ENCODE assay signal across 10 mouse cellular contexts in the genomic region with DNA sequence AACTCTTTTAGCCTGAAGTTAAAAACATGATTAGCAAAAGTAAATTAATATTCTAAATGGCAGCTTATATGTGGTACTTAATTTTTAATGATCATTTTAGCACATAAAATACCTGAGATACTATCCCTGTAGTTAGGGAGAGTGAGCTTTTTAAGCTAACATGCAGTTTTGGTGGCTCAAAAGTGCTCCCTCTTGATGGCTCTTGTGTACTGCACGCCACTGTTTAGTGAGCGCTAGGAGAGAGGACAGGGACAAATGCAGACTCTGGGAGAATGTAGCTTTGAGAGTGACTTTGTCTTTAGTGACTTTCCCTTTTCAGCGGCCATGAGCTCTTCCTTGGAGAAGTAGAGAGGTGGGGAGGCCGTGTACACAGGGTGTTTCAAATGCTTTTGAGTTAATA.
DNase-seq lines count a peak whose midpoint lies in the region; ATAC-seq and TF ChIP-seq lines count a peak whose summit lies in the region.
"Had no signal": no experiment of that assay in that cellular context is flagged by ENCODE, and none has a peak within 500 bp of the region (broad histone marks: within the 10 kb centered on the region; RNA-seq: fewer than 3 reads in every experiment).

No protein-coding gene starts in this region.

- no peaks in the 10 kb centered on the region for H3K9me3 ChIP-seq in stomach, postnatal 0 days (ENCODE audit: control insufficient read depth, low read length)
- H3K9me3 ChIP-seq: stomach, embryonic 15.5 days had no signal

- DNase-seq in heart, postnatal 10 days = peak; percentile 29 to 34
- DNase-seq in heart, postnatal 36 days = no peak
- peak; percentile 12 for DNase-seq in Muller cell, postnatal 12 days (ENCODE audit: inconsistent ontology term)
- peak; percentile 11 to 32 for DNase-seq in cerebellum, postnatal 25 days
- DNase-seq in left cerebral cortex, adult 2 months (ENCODE audit: extremely low spot score in 1 of 2, low spot score in 2 of 2) = peak; percentile 24 to 40
- DNase-seq in stomach, postnatal 0 days (ENCODE audit: low spot score) = no peak
- DNase-seq in thymus, postnatal 25 days = no peak
- no peak for DNase-seq in testis, postnatal 14 days (ENCODE audit: low spot score)

- TF ChIP-seq CTCF in left cerebral cortex, adult 2 months (IDR thresholded peaks at IDR 0.05) = peak; percentile 77
- TF ChIP-seq CTCF in stomach, postnatal 0 days (IDR thresholded peaks at IDR 0.05; ENCODE audit: low read depth) = peak; percentile 75

- H3K4me3 ChIP-seq in left cerebral cortex, adult 2 months = no peak overlapping the region
- H3K4me3 ChIP-seq in stomach, postnatal 0 days (ENCODE audit: low read depth, low read length) = no peak overlapping the region
- H3K4me3 ChIP-seq: stomach, embryonic 15.5 days had no signal

- H3K4me2 ChIP-seq in stomach, postnatal 0 days (replicated peaks; ENCODE audit: low read depth) = no peak overlapping the region
- H3K4me2 ChIP-seq: stomach, embryonic 15.5 days had no signal

- TF ChIP-seq EP300 in stomach, postnatal 0 days (optimal IDR thresholded peaks at IDR 0.05) = no peak

- H3K27ac ChIP-seq in left cerebral cortex, adult 2 months = no peak overlapping the region
- H3K27ac ChIP-seq in stomach, postnatal 0 days (replicated peaks) = no peak overlapping the region
- H3K27ac ChIP-seq: liver, embryonic 14.5 days; stomach, embryonic 15.5 days had no signal

- 46% methylated on average over 4 of the region's 4 CpGs for WGBS in stomach, postnatal 0 days

- H3K36me3 ChIP-seq in stomach, postnatal 0 days (ENCODE audit: control insufficient read depth, insufficient read depth, low read length) = no peaks in the 10 kb centered on the region
- H3K36me3 ChIP-seq: stomach, embryonic 15.5 days had no signal

- H3K27me3 ChIP-seq in stomach, postnatal 0 days (ENCODE audit: control insufficient read depth, insufficient read depth, low read length) = no peaks in the 10 kb centered on the region
- H3K27me3 ChIP-seq: stomach, embryonic 15.5 days had no signal

- H3K9ac ChIP-seq in stomach, postnatal 0 days (ENCODE audit: low read length) = no peak overlapping the region
- H3K9ac ChIP-seq: liver, embryonic 14.5 days; stomach, embryonic 15.5 days had no signal

- intact Hi-C loops in heart, postnatal 10 days (cut with DNase I) = loop anchor here (5.0 to 10.0 kb wide), 3 partner anchors 649 to 1809 kb away; no protein-coding TSS in a partner anchor
- intact Hi-C loops in heart, postnatal 36 days (cut with DNase I) = loop anchor here (10.0 kb wide), 2 partner anchors 649 to 1179 kb away; no protein-coding TSS in a partner anchor
- intact Hi-C loops in left cerebral cortex, adult 2 months (cut with DNase I) = loop anchor here (10.0 kb wide), 2 partner anchors 659 to 1179 kb away; no protein-coding TSS in a partner anchor

- no peak for ATAC-seq in stomach, postnatal 0 days (ENCODE audit: low FRiP score, low TSS enrichment)

- H3K4me1 ChIP-seq in stomach, postnatal 0 days (replicated peaks; ENCODE audit: control insufficient read depth, insufficient read depth) = no peaks in the 10 kb centered on the region
- H3K4me1 ChIP-seq: stomach, embryonic 15.5 days had no signal

Comparison
In these comparisons a context has a peak if more than half of its experiments do, and no peak if none do; other contexts are left out.
1. DNase-seq: peak in heart, postnatal 10 days (2 of 2), Muller cell, postnatal 12 days (single experiment), cerebellum, postnatal 25 days (2 of 2) and left cerebral cortex, adult 2 months (2 of 2); none in heart, postnatal 36 days (0 of 2), stomach, postnatal 0 days (single experiment), thymus, postnatal 25 days (single experiment) and testis, postnatal 14 days (single experiment).